Mouse (Mus musculus): ENCODE data around the gene Abhd14a. TPM values are rescaled to one million over a fixed set of nuclear protein-coding genes. Genes with fewer than 3 reads are reported as not detected.

Gene Abhd14a
- 6.0 TPM for polyA plus RNA-seq (2014; fragmentation: Illumina TruSeq; extraction: RNeasy Lipid Tissue Mini Kit (QIAGEN cat#74804); ENCODE audit: low read depth, low replicate concordance)

GRCm38 (mm10) chr9:106447348-106447747 is at the start of gene Abhd14a, which contains the start of gene Abhd14b:
TSS of gene Abhd14a (minus strand) at chr9:106447678.
TSS of gene Abhd14b (plus strand) at chr9:106447459.

GRCm38 (mm10) chr9:106476924-106477484 is 29.5 kb upstream of the Abhd14a start, which contains the start of gene Parp3:
TSS of gene Parp3 (minus strand) at chr9:106476949.

GRCm38 (mm10) chr9:106475663-106476001 is 28.2 kb upstream of the Abhd14a start, which contains the start of gene Rrp9:
TSS of gene Rrp9 (plus strand) at chr9:106475963.

GRCm38 (mm10) chr9:106465571-106466200 is 18.2 kb upstream of the Abhd14a start, which contains the start of gene Gpr62:
TSS of gene Gpr62 (minus strand) at chr9:106465938.

GRCm38 (mm10) chr9:106453271-106454070 is 6.0 kb upstream of the Abhd14a start, which contains the start of gene Pcbp4:
TSS of gene Pcbp4 (plus strand) at chr9:106453291.

GRCm38 (mm10) chr9:106429221-106430014 is 18.1 kb downstream of the Abhd14a start, which contains the start of gene Rpl29:
TSS of gene Rpl29 (plus strand) at chr9:106429454.

Other genes with a start within 250 kb of the Abhd14a start
- gene Ppm1m, start 247.9 kb downstream of the Abhd14a start, polyA plus RNA-seq (2014; fragmentation: Illumina TruSeq; extraction: RNeasy Lipid Tissue Mini Kit (QIAGEN cat#74804); ENCODE audit: low read depth, low replicate concordance): 4.2 TPM
- not detected for gene Twf2, start 244.6 kb downstream of the Abhd14a start, polyA plus RNA-seq (2014; fragmentation: Illumina TruSeq; extraction: RNeasy Lipid Tissue Mini Kit (QIAGEN cat#74804); ENCODE audit: low read depth, low replicate concordance)
- 0.06 TPM for gene Tlr9, start 225.1 kb downstream of the Abhd14a start, polyA plus RNA-seq (2014; fragmentation: Illumina TruSeq; extraction: RNeasy Lipid Tissue Mini Kit (QIAGEN cat#74804); ENCODE audit: low read depth, low replicate concordance)
- gene Alas1, start 199.0 kb downstream of the Abhd14a start, polyA plus RNA-seq (2014; fragmentation: Illumina TruSeq; extraction: RNeasy Lipid Tissue Mini Kit (QIAGEN cat#74804); ENCODE audit: low read depth, low replicate concordance): 30.3 TPM
- 4.0 TPM for gene Poc1a, start 166.6 kb downstream of the Abhd14a start, polyA plus RNA-seq (2014; fragmentation: Illumina TruSeq; extraction: RNeasy Lipid Tissue Mini Kit (QIAGEN cat#74804); ENCODE audit: low read depth, low replicate concordance)
- gene Dusp7, start 79.0 kb downstream of the Abhd14a start, polyA plus RNA-seq (2014; fragmentation: Illumina TruSeq; extraction: RNeasy Lipid Tissue Mini Kit (QIAGEN cat#74804); ENCODE audit: low read depth, low replicate concordance): 1.4 TPM
- 24.2 TPM for gene Rpl29, start 18.2 kb downstream of the Abhd14a start, polyA plus RNA-seq (2014; fragmentation: Illumina TruSeq; extraction: RNeasy Lipid Tissue Mini Kit (QIAGEN cat#74804); ENCODE audit: low read depth, low replicate concordance)
- 0.17 TPM for gene Acy1, start 9.4 kb downstream of the Abhd14a start, polyA plus RNA-seq (2014; fragmentation: Illumina TruSeq; extraction: RNeasy Lipid Tissue Mini Kit (QIAGEN cat#74804); ENCODE audit: low read depth, low replicate concordance)
- gene Abhd14b, start 219 bp downstream of the Abhd14a start, polyA plus RNA-seq (2014; fragmentation: Illumina TruSeq; extraction: RNeasy Lipid Tissue Mini Kit (QIAGEN cat#74804); ENCODE audit: low read depth, low replicate concordance): 4.2 TPM
- 1.0 TPM for gene Pcbp4, start 5.6 kb upstream of the Abhd14a start, polyA plus RNA-seq (2014; fragmentation: Illumina TruSeq; extraction: RNeasy Lipid Tissue Mini Kit (QIAGEN cat#74804); ENCODE audit: low read depth, low replicate concordance)
- gene Gpr62, start 18.3 kb upstream of the Abhd14a start, polyA plus RNA-seq (2014; fragmentation: Illumina TruSeq; extraction: RNeasy Lipid Tissue Mini Kit (QIAGEN cat#74804); ENCODE audit: low read depth, low replicate concordance): 8.2 TPM
- 1.6 TPM for gene Rrp9, start 28.3 kb upstream of the Abhd14a start, polyA plus RNA-seq (2014; fragmentation: Illumina TruSeq; extraction: RNeasy Lipid Tissue Mini Kit (QIAGEN cat#74804); ENCODE audit: low read depth, low replicate concordance)
- gene Parp3, start 29.3 kb upstream of the Abhd14a start, polyA plus RNA-seq (2014; fragmentation: Illumina TruSeq; extraction: RNeasy Lipid Tissue Mini Kit (QIAGEN cat#74804); ENCODE audit: low read depth, low replicate concordance): 1.8 TPM
- gene Iqcf1, start 52.3 kb upstream of the Abhd14a start, polyA plus RNA-seq (2014; fragmentation: Illumina TruSeq; extraction: RNeasy Lipid Tissue Mini Kit (QIAGEN cat#74804); ENCODE audit: low read depth, low replicate concordance): 87.2 TPM
- 144 TPM for gene Iqcf5, start 66.9 kb upstream of the Abhd14a start, polyA plus RNA-seq (2014; fragmentation: Illumina TruSeq; extraction: RNeasy Lipid Tissue Mini Kit (QIAGEN cat#74804); ENCODE audit: low read depth, low replicate concordance)
- 2,377 TPM for gene Iqcf3, start 114.0 kb upstream of the Abhd14a start, polyA plus RNA-seq (2014; fragmentation: Illumina TruSeq; extraction: RNeasy Lipid Tissue Mini Kit (QIAGEN cat#74804); ENCODE audit: low read depth, low replicate concordance)
- gene Iqcf4, start 123.3 kb upstream of the Abhd14a start, polyA plus RNA-seq (2014; fragmentation: Illumina TruSeq; extraction: RNeasy Lipid Tissue Mini Kit (QIAGEN cat#74804); ENCODE audit: low read depth, low replicate concordance): 679 TPM
- gene Iqcf6, start 178.9 kb upstream of the Abhd14a start, polyA plus RNA-seq (2014; fragmentation: Illumina TruSeq; extraction: RNeasy Lipid Tissue Mini Kit (QIAGEN cat#74804); ENCODE audit: low read depth, low replicate concordance): 4.1 TPM
- not detected for gene Grm2, start 208.4 kb upstream of the Abhd14a start, polyA plus RNA-seq (2014; fragmentation: Illumina TruSeq; extraction: RNeasy Lipid Tissue Mini Kit (QIAGEN cat#74804); ENCODE audit: low read depth, low replicate concordance)
- 5.9 TPM for gene Tex264, start 238.2 kb upstream of the Abhd14a start, polyA plus RNA-seq (2014; fragmentation: Illumina TruSeq; extraction: RNeasy Lipid Tissue Mini Kit (QIAGEN cat#74804); ENCODE audit: low read depth, low replicate concordance)